Mouse (Mus musculus): Measurements from ENCODE around the gene Hyls1.
"Not testable (repeated sequence)": the region's sequence is repeated elsewhere in the genome, so short reads cannot be mapped to it uniquely, and the experiment has no call there.

Hyls1 gene

DNA sequence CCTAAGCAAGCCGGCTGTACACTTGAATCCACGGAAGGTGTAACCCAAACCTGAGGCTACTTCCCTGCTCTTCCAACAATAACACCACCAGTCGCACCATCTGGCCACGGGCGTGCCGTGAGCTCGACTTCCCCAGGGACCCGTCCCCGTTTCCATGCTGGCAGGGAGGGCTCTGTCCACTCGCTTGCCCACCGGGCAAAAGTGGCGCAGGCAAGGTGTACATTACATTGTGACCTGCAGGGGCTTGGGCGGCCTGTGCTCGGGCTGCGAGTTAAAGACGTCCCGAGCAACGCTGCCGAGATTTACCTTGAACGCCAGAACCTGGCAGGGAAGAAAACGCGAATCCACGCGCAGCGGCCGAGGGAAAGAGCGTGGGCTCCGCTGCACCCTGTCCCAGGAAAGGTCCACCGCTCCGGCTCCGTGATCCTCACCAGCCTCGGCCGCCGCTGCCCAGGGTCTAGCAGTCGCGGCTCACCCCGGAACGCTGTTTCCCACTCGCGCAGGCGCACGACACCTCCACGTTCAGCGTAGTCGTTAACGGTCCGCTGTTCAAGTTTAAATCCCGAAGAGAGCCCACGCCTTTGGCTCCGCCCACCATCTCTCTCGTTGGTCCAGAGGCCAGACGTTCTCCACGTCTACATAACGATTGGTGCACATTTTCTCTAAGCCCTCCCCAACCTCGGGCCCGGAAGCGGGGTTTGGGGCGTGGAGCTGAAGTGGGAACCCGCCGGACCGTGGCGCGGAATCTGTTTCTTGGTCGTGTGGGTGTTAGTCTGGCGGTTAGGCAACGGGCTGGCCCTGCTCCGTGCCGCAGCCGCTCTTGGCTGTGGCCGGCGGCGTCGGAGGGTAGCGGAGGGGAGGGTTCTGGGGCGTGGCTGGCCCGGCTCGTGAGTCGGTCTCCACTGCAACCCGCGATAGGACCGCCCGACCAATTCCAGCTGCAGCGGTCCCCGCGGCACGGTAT, at the start of gene Hyls1, which contains the start of gene Pate2:
Gene Hyls1 (minus strand): TSS at position 828 of the 964 bp plus-strand sequence.
Gene Pate2 (plus strand): TSS at position 714 of the 964 bp plus-strand sequence.
- DNase-seq (ENCODE audit: low read depth, low spot score): peak; percentile 94

DNA sequence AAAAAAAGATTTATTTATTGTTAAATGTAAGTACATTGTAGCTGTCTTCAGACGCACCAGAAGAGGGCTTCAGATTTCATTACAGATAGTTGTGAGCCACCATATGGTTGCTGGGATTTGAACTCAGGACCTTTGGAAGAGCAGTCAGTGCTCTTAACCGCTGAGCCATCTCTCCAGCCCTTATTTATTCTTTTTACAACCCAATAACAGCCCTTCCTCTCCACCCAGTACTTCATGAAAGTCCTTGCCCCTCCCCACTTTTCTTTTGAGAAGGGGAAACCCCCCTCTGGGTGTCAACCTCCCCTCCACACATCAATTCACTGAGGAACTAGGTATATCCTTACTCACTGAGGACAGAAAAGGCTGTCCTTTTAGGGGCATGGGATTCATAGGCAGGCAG, 46.6 kb upstream of the Hyls1 start:
- not testable (repeated sequence) for DNase-seq (ENCODE audit: low read depth, low spot score)

DNA sequence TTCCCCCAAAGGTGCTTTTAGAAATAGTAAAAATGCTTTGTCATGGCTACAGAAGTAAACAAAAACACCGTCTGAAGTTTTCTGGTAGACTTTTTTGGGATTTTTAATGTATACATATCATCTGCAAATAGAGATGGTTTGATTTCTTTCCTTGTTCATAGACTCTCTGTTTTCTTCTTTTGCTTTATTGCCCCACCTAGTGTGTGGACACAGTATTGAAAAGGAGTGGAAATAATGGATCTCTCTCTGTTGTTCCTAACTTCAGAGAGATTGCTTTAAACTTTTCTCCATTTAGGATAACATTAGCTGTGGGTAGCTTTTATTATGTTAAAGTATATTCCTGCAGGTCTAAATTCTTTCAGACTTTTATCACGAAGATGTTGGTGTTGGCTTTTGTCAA, 43.8 kb upstream of the Hyls1 start:
- DNase-seq (ENCODE audit: low read depth, low spot score): no peak

DNA sequence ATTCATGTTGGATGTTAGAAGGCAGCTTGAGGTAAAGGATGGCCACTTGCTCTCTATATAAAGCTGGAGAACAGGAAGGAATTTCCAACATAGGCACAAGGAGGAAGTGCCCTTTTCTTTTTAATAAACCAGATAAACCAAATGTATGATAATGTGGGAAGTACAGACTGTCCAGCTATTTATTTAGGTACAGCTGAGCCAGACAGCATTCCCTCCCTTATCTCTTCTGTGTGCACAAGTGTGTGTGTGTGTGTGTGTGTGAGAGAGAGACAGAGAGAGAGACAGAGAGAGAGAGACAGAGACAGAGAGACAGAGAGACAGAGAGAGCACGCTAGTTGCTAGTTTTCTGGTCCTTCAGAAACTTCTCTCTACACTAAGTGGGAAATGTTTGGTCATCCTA, 41.6 kb upstream of the Hyls1 start, which contains the start of gene Pate4:
Gene Pate4 (minus strand): TSS at position 101 of the 400 bp plus-strand sequence.
- no peak for DNase-seq (ENCODE audit: low read depth, low spot score)

DNA sequence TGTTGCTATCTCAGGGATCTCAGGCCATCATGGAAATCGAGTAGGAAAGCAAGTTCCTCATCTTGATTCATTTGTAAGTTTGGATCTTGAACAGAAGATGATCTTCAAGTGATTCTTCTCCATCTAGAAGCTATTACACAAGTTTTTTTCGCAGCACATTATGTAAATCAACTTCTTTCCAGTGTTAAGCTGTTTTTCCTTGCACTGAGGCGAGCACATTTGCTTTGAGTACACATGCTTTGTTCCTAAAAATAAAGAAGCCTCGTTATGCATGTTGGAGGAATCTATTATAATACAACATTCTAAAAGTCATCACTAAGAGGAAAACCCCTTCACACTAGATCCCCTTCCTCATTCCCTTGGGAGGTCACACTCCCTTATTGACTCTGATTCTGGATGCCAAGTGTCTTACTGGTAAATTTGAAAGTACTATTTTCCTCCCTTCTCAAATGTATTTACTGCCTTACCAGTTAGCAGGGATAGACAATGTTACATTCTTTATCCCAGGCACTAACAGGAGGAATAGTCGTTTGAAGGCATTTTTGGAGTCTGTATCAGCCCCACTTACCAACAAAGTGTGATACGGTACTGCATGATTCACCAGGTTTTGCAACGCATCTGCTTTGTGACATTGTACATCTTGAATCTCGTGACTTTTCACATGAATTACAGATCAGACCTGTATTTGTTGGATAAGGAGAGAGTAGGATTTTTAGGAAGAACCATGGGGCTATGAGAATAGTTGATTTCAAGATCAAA, 37.6 kb upstream of the Hyls1 start:
- DNase-seq (ENCODE audit: low read depth, low spot score): no peak

DNA sequence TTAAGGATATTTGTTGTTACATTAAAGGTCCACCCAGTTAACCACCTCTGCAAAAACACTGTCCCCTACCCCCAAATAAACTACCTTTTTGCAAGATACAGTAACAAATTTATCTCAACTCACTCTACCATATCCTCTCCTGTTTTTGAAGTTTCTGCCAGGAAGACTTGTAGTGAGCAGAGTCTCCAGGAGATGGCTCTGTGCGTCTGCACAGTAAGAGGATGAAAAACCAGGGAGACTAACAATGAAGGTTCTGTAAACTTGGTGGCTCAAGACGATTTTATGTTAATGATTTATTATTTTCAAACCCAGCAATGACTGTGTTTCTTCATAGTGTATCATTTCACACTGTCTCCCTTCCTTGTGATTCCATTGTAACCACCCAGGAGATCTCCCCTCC, 22.7 kb upstream of the Hyls1 start:
- no peak for DNase-seq (ENCODE audit: low read depth, low spot score)

DNA sequence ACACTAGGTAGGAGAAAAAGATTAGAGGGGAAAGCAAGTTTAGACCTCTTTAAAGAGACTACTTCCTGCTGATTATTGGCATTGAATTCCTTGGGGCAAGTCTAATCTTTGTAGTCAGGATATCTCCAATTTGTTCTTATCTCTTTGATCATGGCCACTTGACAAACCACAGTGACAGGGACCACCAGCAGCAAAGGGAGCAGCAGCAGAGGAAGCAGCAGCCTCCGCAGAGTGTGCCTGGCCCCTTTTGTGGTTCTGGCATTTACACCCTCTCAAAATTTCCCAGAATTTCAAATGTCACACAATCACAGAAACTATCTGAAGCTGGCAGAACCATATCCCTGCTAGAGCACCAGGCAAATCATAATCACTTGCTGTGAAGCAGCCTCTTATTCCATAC, 17.5 kb upstream of the Hyls1 start:
- no peak for DNase-seq (ENCODE audit: low read depth, low spot score)

DNA sequence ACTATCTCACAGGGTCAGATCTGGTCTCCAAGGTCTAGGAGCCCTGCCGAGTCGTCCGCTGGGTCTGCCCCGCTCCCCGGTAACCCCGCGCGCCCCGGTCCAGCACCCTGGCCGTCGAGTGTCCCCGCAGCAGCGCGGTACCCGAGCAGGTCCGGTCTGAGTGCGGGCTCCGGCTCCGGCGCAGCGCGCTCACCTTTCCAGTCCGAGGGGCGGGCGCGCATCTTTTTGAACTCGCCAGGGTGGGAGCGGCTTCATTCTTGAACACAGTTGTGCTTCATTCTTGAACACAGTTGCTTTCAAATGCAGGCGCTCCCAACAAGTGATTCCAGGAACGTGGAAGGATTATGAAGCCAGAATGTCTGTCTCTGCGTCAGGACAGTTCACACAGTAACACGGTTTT, 4.2 kb upstream of the Hyls1 start:
- no peak for DNase-seq (ENCODE audit: low read depth, low spot score)

DNA sequence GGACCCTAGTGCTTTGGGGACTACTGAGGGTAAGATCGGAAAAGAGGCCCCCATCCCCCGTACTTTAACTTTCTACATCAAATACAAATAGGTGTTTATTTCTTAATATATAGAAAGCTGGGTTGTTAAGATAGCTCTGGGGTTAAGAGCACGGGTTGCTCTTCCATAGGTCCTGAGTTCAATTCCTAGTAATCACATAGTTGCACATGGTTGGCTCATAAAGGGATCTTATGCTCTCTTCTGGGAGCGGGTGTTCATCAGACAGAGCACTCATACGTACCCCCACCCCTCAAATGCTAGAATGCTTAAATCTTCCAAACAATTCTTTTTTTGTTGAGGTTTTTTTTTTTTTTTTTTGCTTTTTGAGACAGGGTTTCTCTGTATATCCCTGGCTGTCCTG, 465 bp upstream of the Hyls1 start:
- DNase-seq (ENCODE audit: low read depth, low spot score): no peak

DNA sequence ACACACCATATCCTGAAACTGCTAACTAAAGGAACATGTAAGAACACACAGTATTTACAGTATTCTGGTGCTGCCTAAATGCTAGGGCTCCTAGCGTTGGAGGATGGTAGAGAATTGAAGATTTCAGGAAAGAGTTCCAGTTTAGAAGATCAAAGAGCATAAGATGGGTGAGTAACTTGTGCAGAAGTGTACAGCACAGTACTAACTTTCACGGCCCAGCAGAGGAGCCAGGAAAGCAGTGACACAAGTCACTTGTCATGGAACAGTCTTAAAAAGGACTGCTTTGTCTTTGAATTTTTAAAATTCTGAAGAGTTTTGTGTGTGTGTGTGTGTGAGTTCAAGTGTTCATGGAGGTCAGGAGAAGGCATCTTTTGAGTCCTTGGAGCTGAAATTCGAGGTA, 2.2 kb downstream of the Hyls1 start:
- no peak for DNase-seq (ENCODE audit: low read depth, low spot score)

DNA sequence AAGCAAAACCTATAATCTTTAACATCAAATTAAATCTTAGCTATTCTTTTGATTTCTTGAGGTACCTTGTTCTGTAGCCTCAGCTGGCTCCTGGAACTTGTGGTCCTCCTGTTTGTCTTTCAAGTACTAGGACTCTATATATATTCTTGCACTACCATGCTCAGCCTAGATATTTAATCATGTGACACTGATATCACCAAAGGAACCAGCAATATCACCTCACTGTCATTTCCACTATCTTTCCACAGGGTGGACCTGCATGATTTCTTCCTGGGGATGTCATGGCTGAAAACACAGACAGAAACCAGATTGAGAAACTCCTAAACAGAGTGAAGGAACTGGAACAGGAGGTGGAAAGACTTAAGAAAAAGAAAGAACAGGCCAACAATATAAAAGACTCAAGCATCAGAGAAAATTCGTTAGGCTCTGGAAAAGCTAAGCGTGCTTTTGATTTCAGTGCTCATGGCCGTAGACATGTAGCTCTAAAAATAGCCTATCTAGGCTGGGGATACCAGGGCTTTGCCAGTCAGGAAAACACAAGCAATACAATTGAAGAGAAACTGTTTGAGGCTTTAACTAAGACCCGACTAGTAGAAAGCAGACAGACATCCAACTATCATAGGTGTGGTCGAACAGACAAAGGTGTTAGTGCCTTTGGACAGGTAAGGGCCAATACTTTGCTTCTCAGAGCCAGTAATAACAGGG, 5.5 kb downstream of the Hyls1 start:
- DNase-seq (ENCODE audit: low read depth, low spot score): no peak

DNA sequence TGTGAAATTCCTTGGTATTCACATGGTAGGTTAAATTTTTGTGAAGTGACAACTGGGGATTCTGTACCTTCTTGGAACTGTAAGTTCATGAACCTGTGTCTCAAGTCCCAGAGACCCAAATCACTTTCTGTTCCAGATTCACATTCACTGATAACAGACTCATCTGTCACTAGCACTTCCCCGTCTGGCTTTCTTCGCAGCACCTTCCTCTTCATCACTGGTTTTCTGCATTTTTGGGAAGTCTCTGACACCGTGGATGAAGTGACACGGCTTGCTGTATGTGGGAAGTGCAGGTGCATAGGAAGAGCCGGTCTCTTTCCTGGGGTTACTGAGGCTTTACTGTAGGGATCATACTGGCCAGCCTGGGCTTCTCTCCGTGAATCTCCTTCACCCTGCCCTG, 8.6 kb downstream of the Hyls1 start:
- no peak for DNase-seq (ENCODE audit: low read depth, low spot score)

DNA sequence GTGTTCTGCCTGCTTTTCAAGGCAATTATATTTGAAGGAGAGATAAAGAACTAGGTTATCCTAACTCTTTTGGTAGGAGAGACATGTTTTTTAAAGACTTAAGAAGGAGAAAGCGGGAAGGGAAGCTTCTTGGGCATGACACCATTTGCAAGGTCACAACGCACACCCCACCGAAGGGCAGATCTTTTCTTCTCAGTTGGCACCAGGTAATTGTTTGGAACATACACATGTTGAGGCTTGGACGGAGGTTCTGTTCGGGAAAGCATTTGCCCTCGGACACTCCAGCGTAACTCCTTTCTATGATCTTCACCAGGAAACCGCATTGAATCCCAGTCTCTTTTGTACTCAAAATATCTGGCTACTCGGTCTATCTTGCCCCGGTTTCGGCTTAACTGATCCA, 9.1 kb downstream of the Hyls1 start:
- no peak for DNase-seq (ENCODE audit: low read depth, low spot score)

DNA sequence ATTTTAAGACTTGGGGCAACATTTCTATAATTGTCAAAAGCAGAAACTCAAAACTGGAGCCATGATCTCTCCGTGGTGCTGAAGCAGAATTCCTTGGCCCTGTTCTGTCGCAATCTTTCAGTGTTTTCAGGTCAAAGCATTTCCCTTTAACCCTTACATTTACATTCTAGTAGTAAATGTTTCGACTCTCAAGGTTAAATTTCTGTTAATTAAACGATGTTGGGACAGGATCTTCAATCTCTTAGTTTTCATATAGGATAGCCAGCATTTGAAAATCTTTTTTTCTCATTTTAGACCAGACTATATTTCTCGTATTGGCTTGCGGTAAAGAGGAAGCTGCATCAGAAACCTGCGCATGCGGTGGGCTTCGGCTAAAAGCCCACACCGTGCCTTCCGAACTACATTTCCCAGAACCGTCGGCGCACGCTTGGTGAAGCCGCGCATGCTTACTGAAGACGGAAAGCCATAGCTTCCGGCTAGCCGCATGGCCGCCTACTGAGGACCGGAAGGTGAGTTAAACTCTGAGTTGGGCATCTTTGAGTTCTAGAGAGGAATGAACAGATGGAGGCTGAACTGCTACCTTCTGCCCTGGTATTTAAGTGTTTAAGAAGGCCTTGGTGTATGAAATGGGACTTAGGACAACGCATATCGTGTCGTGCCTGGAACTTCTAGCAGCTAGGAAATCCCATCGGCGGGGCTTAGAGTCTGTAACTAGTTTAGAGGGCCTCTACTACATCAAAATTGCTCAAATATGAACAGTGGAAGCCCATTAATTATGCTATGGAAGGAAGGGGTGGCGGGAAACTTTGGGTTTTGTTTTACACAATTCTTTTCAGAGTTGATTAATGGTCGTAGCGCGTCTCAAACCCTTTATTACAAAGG, 10.9 kb downstream of the Hyls1 start:
- peak; percentile 84 for DNase-seq (ENCODE audit: low read depth, low spot score)

DNA sequence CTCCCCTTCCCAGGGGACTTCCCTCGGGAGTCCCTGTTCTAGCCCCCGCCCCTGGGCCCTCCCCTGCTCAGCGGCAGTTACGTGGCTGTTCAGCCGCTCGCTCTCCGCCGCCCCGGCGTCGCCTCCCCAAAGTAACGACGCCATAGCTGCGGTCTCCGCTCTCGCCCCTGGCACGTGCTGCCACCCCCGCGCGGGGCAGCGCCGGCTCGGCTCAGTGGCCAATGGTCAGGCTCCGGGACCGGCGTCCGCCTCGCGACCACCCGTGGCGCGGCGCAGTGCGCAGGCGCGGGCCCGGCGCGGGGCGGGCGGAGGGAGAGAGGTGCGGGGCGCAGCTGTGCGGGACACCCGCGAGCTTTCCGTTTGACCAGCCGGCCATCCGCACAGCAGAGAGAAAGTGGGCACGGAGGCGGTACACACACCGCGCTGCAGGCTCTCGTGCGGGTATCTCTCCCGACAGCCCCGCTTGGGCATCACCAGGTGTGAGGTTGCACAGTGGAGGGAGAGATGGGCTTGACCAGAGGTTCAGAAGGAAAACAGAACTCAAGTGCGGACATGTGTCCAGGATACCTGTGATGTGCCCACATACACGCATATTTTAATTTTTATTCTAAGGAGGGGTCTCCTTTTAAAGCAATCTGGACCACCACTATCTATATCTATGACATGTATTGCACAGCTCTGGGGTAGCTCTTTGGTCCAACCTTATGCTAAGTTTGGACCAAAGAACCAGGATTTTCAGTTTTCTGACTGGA, 11.8 kb downstream of the Hyls1 start, which contains the start of the genes Ddx25 and Pus3:
Gene Ddx25 (minus strand): TSS at position 272 of the 752 bp plus-strand sequence.
Gene Pus3 (plus strand): TSS at position 339 of the 752 bp plus-strand sequence.
- DNase-seq (ENCODE audit: low read depth, low spot score): peak; percentile 36

DNA sequence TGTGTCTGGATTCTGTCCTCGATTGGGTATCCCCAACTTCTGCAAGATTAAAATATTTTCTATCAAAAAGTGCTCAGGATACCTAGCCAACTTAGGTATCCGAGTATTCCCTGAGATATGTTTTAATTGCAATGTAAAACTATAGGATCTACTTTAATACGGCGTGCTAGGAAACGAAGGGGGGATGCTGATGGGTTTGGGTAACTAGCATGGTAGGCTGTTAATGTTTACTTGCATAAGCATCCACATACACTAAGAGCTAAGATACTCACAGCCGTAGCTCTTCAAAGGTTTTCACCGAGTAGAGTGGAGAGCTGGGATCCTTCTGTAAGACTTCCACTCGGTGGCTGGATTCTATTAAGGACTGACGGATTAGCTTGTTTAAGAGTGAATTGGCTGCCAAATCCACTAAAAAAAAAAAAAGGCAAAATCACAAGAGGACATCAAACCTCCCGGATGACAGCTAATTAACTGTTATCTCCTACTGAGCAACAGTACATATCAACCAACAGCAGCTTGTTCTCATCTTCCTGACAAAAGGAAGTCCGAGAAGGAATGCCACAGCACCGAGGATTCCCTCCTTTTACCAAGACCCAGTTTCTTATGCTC, 13.6 kb downstream of the Hyls1 start:
- DNase-seq (ENCODE audit: low read depth, low spot score): no peak

DNA sequence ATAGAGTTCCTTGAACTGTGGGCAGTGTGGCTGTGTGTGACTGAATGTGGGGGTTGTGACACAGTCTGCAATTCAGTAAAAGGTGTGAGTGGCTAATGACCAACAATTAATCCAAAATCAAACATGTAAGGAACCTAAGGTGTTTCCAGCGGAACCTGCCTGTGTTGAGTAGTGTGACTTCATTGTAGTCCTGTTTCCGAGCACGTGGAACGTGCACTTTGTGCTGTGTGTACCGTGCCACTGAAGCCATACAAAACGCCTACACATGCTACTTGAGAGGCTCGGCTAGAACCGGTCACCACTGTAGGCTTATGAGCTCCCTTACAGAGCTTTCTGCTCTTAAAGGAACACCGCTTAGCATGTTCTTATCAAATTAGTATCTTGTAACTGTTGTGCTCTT, 21.7 kb downstream of the Hyls1 start:
- no peak for DNase-seq (ENCODE audit: low read depth, low spot score)

DNA sequence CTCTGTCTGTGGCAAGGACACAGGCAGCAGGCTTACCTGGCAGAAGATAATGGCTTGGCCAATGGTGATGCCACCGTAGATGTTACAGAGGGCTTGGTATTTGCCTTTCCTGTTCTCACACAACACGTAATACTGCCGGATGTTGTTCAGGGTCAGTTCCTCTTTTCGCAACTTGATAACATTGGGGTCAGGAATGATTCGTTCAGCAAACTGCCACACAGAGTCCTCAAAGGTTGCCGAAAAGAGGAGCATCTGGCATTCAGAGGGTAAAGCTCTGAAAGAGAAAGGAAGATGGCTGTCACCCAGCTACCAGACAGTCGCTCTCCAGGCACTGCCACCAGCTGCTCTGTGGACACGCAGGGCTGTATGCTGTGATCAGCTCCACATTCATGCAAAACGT, 23.5 kb downstream of the Hyls1 start:
- DNase-seq (ENCODE audit: low read depth, low spot score): no peak

DNA sequence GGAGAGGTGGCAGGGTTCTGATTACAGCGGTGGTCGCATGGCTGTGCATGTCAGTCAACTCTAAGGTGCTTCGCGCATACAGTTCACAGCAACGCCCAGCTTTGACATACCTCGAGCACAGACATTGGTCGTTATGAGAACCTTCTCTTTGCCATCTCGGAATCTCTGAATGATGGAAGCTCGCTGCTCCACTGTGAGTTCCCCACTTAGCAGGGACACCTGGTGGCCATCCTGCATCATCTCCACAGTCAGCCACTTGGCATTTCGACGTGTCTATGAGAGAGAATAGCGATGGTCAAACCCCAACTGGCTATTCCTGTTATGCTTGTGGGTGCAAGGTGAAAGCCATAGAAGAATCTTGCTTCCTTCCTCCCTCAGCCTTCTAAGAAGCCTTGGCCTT, 24.5 kb downstream of the Hyls1 start:
- no peak for DNase-seq (ENCODE audit: low read depth, low spot score)

DNA sequence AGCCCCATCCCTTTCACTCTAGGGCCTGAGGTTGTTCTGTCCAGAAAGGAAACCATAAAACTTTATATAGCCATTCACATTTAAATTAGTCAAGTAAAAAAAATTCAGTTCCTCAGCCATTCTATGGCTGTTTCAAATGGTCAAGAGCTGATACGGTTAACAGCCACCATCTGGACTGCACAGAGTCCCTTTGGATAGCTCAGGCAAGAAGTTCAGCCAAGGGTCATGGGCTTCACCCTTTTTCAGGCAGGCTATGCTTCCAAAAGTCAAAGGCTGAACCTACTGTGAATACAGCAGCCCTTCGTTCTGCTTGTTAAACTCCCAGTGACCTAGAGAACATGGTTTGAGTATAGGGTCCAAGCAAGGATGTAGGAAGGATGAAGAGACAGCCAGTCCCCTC, 25.5 kb downstream of the Hyls1 start:
- DNase-seq (ENCODE audit: low read depth, low spot score): no peak
